Mouse (Mus musculus): ENCODE results near the gene Osbpl2. TPM values are rescaled to one million over a fixed set of nuclear protein-coding genes. Genes with fewer than 3 reads are reported as not detected.

Osbpl2 gene
- polyA plus RNA-seq, 1 experiment: 34.5 TPM

DNA sequence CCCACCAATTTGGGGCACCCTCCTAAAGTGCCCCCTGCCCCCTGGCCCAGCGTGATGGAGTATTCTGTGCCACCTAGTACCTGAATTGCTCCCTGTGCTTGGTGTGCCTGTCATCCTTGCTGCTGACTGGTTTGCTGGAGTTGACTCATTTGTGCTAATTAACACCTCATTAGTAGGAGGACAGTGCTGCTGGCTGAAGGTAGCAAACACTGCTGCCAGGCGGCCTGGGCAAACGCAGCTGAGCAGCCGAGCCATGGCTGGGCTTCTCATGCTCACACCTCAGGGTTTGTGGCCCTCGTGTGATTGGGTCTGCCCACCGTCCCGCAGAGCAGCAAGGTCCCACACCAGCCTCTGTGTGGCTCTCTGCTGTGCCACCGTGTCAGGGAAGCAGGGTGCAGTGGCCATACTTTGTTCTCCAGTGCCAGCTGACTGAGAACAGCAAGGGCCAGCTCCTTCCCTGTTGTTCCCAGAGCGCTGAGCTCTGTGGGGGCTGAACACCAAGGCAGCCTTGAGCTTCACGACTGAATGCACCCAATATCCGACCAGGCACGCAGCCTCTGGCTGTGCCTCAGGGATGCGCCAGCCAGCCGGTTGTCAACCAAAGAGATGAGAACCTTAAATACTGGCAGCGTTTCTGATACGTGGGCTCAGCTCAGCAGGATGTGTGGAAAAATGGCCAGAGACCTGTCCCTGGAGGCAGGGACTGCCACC, 33.0 kb upstream of the Osbpl2 start:
- WGBS: 79% methylated on average over 16 of the region's 16 CpGs
- H3K4me1 ChIP-seq (ENCODE audit: control insufficient read depth, insufficient read depth, low read length): no peaks in the 10 kb centered on the region
- TF ChIP-seq CTCF (IDR thresholded peaks at IDR 0.05; ENCODE audit: insufficient read depth, low read length) (no peak), POLR2A (IDR thresholded peaks at IDR 0.05; ENCODE audit: borderline replicate concordance, extremely low read depth, low read depth, low read length) (no peak)

DNA sequence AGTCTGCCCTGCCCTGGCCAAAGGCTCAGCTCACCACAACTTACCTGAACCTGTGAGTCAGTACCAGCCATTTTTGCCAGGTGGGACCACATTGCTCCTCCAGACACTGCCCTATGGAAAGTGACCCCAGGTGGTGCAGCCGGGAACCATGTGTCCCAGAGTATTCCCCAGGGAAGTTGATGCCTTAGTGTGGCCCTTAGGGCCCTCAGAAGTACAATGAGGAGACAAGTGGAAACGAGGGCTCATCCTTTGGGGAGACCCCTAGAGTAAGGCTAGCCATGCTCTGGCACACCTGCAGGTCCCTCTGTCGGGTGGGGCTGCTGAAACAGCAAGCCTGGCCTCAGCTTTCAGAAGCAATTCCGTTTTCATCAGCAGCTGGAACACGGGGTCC, 32.5 kb upstream of the Osbpl2 start:
- TF ChIP-seq POLR2A (IDR thresholded peaks at IDR 0.05; ENCODE audit: borderline replicate concordance, extremely low read depth, low read depth, low read length) (no peak), CTCF (IDR thresholded peaks at IDR 0.05; ENCODE audit: insufficient read depth, low read length) (no peak)
- 80% methylated on average over 5 of the region's 5 CpGs for WGBS

More for the DNA sequence above, 33.0 kb upstream of the Osbpl2 start:
- no peak overlapping the region for H3K4me3 ChIP-seq (replicated peaks; ENCODE audit: extremely low read depth, low read depth, low read length)
- DNase-seq: no peak

DNA sequence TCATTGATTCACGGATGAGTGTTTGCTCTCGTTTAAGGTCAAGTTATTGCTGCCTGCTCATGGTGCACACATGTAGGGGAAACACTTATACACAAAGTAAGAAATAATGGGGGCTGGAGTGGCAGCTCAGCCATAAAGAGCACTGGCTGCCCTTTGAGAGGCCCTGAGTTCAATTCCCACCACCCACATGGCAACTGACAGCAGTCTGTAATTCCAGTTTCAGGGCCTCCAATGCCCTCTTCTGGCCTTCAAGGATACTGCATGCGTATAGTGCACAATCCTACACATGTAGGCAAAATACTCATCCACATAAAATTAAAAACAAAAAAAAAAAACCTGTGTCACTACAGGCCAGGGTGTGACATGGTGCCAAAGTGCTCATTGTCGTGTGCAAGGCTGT, 31.6 kb upstream of the Osbpl2 start:
- no peak for DNase-seq
- H3K4me3 ChIP-seq (replicated peaks; ENCODE audit: extremely low read depth, low read depth, low read length): no peak overlapping the region
- H3K4me1 ChIP-seq (ENCODE audit: control insufficient read depth, insufficient read depth, low read length): no peaks in the 10 kb centered on the region
- WGBS: 84% methylated on average over 4 of the region's 4 CpGs
- TF ChIP-seq CTCF (IDR thresholded peaks at IDR 0.05; ENCODE audit: insufficient read depth, low read length) (no peak), POLR2A (IDR thresholded peaks at IDR 0.05; ENCODE audit: borderline replicate concordance, extremely low read depth, low read depth, low read length) (no peak)

More for the DNA sequence above, 32.5 kb upstream of the Osbpl2 start:
- H3K4me3 ChIP-seq (replicated peaks; ENCODE audit: extremely low read depth, low read depth, low read length): no peak overlapping the region
- no peak for DNase-seq
- H3K4me1 ChIP-seq (ENCODE audit: control insufficient read depth, insufficient read depth, low read length): no peaks in the 10 kb centered on the region

DNA sequence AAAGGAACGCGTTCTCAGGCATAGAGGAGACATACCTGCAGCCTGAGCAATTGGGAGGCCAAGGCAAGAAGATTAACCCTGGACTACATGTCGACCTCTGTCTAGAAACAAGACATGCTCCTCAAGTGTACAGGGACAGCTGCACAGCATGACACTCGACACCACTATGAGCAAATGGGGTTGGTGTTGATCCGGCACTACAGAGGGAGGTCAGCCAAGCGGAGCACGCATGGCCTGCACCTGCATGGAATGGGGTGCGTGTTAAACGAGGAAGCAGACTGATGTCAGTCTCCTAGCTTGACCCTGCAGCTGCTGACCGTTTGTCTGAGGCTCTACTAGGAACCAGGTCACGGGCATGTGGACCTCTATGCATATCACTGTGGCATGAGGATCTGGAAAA, 28.8 kb upstream of the Osbpl2 start:
- Histone ChIP-seq H3K4me1 (ENCODE audit: control insufficient read depth, insufficient read depth, low read length) (no peaks in the 10 kb centered on the region), H3K4me3 (replicated peaks; ENCODE audit: extremely low read depth, low read depth, low read length) (no peak overlapping the region)
- no peak for TF ChIP-seq CTCF (IDR thresholded peaks at IDR 0.05; ENCODE audit: insufficient read depth, low read length)
- no peak for TF ChIP-seq POLR2A (IDR thresholded peaks at IDR 0.05; ENCODE audit: borderline replicate concordance, extremely low read depth, low read depth, low read length)
- no peak for DNase-seq
- WGBS: 60% methylated on average over 11 of the region's 11 CpGs

DNA sequence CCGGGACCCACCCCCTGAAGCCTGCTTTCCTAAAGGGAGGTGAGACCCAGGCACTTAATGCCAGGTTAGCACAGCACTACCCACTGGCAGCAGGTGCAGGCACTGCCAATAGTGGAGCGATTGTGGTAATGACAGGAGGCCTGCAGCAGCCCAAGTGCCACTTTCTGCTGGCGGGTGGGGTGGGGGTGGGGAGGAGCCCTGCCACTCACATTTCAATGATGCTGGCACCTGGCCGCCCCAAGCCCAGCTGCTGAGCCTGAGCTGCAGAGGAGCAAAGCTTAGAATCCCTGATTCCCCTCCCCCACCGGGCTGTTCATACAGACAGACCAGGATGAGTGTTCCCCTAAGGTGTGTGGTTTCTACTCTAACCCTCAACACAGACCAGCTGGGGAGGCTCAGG, 23.4 kb upstream of the Osbpl2 start:
- Histone ChIP-seq H3K4me3 (replicated peaks; ENCODE audit: extremely low read depth, low read depth, low read length) (no peak overlapping the region), H3K4me1 (ENCODE audit: control insufficient read depth, insufficient read depth, low read length) (no peaks in the 10 kb centered on the region)
- TF ChIP-seq CTCF (IDR thresholded peaks at IDR 0.05; ENCODE audit: insufficient read depth, low read length) (no peak), POLR2A (IDR thresholded peaks at IDR 0.05; ENCODE audit: borderline replicate concordance, extremely low read depth, low read depth, low read length) (no peak)
- 23% methylated on average over 5 of the region's 5 CpGs for WGBS
- DNase-seq: no peak

DNA sequence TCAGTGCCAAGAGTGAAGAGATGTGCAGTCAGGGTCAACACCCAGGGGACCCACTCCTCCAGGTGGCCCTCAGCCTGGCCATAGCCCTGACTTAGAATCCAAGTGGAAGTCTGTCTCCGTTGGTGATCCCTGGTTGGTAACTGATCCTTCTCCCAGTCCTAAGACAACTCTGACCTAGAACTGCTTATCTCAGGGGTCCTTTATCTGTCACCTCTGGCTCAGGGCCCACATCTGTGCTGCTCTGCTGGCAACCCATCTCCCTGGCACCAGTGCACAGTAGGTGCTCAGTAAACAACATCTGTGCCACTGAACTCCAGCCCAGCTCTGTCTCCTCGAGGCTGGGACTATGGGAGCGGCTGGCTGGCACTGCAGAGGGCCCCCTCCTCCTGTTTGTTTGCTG, 21.5 kb upstream of the Osbpl2 start:
- TF ChIP-seq POLR2A (IDR thresholded peaks at IDR 0.05; ENCODE audit: borderline replicate concordance, extremely low read depth, low read depth, low read length): no peak
- TF ChIP-seq CTCF (IDR thresholded peaks at IDR 0.05; ENCODE audit: insufficient read depth, low read length): no peak
- 43% methylated on average over 3 of the region's 3 CpGs for WGBS
- H3K4me3 ChIP-seq (replicated peaks; ENCODE audit: extremely low read depth, low read depth, low read length): no peak overlapping the region
- H3K4me1 ChIP-seq (ENCODE audit: control insufficient read depth, insufficient read depth, low read length): no peaks in the 10 kb centered on the region
- no peak for DNase-seq

DNA sequence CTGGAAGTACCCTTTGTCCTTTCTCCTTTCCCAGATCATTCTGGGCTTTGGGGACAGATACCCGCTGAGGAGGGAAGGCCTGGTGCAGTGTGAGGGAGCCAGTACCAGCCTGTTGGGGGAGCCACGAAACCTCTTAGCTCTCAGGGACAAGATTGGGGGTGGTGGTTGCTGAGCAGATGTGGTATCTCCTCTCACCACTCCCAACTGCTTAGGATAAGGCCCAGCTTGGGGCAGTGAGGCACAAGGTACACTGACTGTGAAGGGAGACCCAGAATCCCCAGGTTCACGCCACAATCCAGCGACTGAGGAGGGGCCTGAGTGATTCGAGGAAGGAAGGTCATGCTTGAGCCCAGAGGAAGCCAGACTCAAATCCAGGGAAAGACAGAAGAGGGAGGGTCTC, 20.9 kb upstream of the Osbpl2 start:
- no peak for DNase-seq
- TF ChIP-seq POLR2A (IDR thresholded peaks at IDR 0.05; ENCODE audit: borderline replicate concordance, extremely low read depth, low read depth, low read length) (no peak), CTCF (IDR thresholded peaks at IDR 0.05; ENCODE audit: insufficient read depth, low read length) (peak; percentile 33; the same call in 1 of the 2 replicates)
- 35% methylated on average over 5 of the region's 5 CpGs for WGBS
- no peaks in the 10 kb centered on the region for H3K4me1 ChIP-seq (ENCODE audit: control insufficient read depth, insufficient read depth, low read length)
- no peak overlapping the region for H3K4me3 ChIP-seq (replicated peaks; ENCODE audit: extremely low read depth, low read depth, low read length)

DNA sequence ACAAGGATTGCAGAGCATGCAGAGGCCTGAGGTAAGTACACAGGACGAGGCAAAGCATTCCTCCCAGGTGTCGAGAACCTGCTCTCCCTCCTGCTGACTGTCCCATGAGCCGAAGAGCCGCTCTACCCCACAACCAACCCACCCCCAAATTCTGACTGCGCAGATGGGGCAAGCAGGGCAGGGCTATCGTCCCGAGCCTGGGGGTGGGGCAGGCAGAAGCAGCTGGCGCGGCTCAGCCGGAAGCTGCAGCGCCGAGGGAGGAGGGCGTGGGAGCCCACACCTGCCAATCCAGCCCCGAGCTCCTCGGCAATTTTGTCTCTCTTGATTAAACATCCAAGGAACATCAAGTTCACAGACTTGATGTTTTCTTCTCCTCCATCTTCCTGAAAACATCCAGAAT, 19.6 kb upstream of the Osbpl2 start:
- Histone ChIP-seq H3K4me3 (replicated peaks; ENCODE audit: extremely low read depth, low read depth, low read length) (no peak overlapping the region), H3K4me1 (ENCODE audit: control insufficient read depth, insufficient read depth, low read length) (peaks cover 3% of the 10 kb centered on the region; the same call in 1 of the 2 replicates)
- no peak for DNase-seq
- no peak for TF ChIP-seq POLR2A (IDR thresholded peaks at IDR 0.05; ENCODE audit: borderline replicate concordance, extremely low read depth, low read depth, low read length)
- TF ChIP-seq CTCF (IDR thresholded peaks at IDR 0.05; ENCODE audit: insufficient read depth, low read length): no peak
- WGBS: 5% methylated on average over 15 of the region's 15 CpGs

DNA sequence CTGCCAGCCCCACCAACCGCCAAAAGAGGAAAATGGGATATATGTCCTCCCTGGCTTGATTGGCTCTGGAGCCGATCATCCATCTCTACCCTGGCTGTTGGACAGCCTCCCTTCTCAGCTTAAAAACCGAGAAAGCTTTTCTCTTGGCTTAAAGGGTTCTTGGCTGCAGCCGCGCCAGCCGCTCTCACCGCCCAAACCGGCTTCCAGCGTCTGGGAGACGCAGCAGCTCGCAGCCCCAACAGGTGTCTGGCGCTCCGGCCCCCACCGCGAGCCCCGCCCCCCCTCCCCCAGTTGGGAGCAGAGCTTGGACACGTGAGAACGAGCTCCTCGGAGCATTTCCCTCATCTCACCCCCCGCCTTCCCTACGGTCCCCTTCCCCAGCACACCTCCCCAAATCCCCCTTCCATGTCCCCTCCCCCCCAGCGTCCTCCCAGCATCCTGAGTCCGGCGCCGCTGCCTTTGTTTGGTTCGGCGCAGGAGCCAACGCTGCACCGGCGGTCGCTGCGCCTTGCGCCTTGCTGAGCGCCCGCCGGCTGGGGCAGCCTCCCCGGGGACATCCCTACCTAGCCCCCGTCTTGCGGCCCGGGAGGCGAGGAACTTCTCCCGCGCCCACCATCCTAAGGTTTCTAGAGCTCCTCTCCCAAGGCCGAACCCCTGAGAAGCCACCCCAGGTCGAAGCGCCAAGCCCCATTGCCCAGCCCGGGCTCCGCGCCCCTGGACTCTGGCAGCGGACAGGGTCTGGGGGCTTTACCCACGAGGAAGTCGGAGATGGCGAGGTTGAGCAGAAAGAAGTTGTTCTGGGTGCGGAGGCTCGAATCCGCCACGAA, 15.7 kb upstream of the Osbpl2 start:
- 1% methylated on average over 55 of the region's 57 CpGs for WGBS
- TF ChIP-seq POLR2A (IDR thresholded peaks at IDR 0.05; ENCODE audit: borderline replicate concordance, extremely low read depth, low read depth, low read length) (no peak), CTCF (IDR thresholded peaks at IDR 0.05; ENCODE audit: insufficient read depth, low read length) (no peak)
- no peak for DNase-seq

More for the DNA sequence above, 15.7 kb upstream of the Osbpl2 start:
- Histone ChIP-seq H3K4me1 (ENCODE audit: control insufficient read depth, insufficient read depth, low read length) (peaks cover 3% of the 10 kb centered on the region; the same call in 1 of the 2 replicates), H3K4me3 (replicated peaks; ENCODE audit: extremely low read depth, low read depth, low read length) (no peak overlapping the region)
